Mouse (Mus musculus) cerebellum, adult 2 months (tissue): ENCODE data around the gene Atxn1. TPM values are rescaled to one million over a fixed set of nuclear protein-coding genes. Genes with fewer than 3 reads are reported as not detected.

Source experiments
- DNase-seq, 2 experiments: peaks; one replicate each; pipeline ENCODE4 v3.0.0; 2021
- H3K27ac ChIP-seq: fragments of 200-500 bp; 2 replicates; pipeline ENCODE4 v1.5.1; 2012; ENCODE audit warnings: low read length, control low read depth, inconsistent platforms; ENCODE audit not compliant: insufficient read depth
- H3K27me3 ChIP-seq: fragments of 200-500 bp; 2 replicates; pipeline ENCODE4 v1.6.1; 2012; ENCODE audit warnings: inconsistent platforms, mild to moderate bottlenecking, low read length, moderate library complexity; ENCODE audit not compliant: control insufficient read depth, insufficient read depth
- H3K4me1 ChIP-seq: fragments of 200-500 bp; 2 replicates; pipeline ENCODE4 v1.6.1; 2011; ENCODE audit warnings: low read length; ENCODE audit not compliant: control insufficient read depth, insufficient read depth
- H3K4me3 ChIP-seq: fragments of 200-500 bp; replicated peaks from 2 replicates; pipeline ENCODE3; 2011; ENCODE audit warnings: mild to moderate bottlenecking, low read depth, low read length, control low read depth; ENCODE audit not compliant: insufficient read depth
- CTCF ChIP-seq: fragments of 200-500 bp; IDR thresholded peaks from 2 replicates; pipeline ENCODE4 v1.5.1; 2011; ENCODE audit warnings: low read depth, mild to moderate bottlenecking, control low read depth, low read length, moderate library complexity, borderline replicate concordance; ENCODE audit not compliant: insufficient read depth
- POLR2A ChIP-seq: fragments of 200-500 bp; IDR thresholded peaks from 2 replicates; pipeline ENCODE4 v1.6.1; 2011; ENCODE audit warnings: low read length, control low read depth, borderline replicate concordance; ENCODE audit not compliant: insufficient read depth
- WGBS: fragments of 180-500 bp; shearing (Covaris S2); methylation state at CpG from one replicate; pipeline ENCODE4 v1.1.7; 2018; 5-methylcytosine and 5-hydroxymethylcytosine counted together
- polyA plus RNA-seq: library from polyadenylated mRNA; depleted of rRNA; stranded (reverse); fragments of >200 nt; gene quantifications from 2 replicates; pipeline ENCODE4 v1.2.3, GENCODE M21; 2012

Atxn1 gene
- polyA plus RNA-seq, 1 experiment = 16.9 TPM

DNA sequence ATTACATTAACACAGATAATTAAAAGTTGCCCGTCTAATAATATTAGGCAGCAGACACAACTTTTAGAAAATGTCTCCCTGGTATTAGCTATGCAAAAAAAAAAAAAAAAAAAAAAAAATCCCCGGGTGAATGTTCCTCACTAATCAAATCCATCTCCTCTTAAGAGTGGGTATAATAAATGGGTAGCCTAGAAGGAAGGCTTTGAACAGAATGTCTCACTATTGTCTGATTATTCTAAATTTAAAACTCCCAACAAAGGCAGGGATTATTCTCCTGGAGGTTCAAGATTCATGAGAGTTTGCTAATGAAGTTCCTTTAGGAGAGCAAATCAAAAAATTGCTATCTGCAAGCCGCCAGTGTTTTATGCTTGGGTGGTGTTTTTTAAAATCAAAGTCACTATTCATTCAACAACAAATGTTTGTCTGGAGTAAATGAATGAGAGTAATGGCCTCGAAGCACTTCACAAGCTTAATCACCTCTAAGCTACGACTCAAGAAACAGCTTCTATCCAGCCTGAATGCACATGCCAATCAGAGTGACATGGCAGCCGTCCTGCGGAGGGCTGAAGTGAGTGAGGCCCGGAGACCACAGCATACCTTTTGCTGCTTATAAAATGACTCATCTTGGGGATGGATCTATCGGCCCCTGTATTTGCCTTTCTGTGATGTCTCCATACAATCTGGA, 158.8 kb downstream of the Atxn1 start:
- no peak overlapping the region for H3K27ac ChIP-seq
- H3K4me3 ChIP-seq = no peak overlapping the region
- DNase-seq = no peak
- TF ChIP-seq CTCF (no peak), POLR2A (no peak)
- H3K4me1 ChIP-seq = peaks cover 5% of the 10 kb centered on the region
- 54% methylated on average over 9 of the region's 9 CpGs for WGBS
- no peaks in the 10 kb centered on the region for H3K27me3 ChIP-seq

- Histone ChIP-seq H3K4me3 (no peak overlapping the region), H3K27me3 (no peaks in the 10 kb centered on the region), H3K4me1 (no peaks in the 10 kb centered on the region; the same call in 1 of the 2 replicates), H3K27ac (no peak overlapping the region)
- no peak for DNase-seq
- no peak for TF ChIP-seq POLR2A
- no peak for TF ChIP-seq CTCF
- 94% methylated on average over 15 of the region's 15 CpGs for WGBS
These were observed 162.0 kb downstream of the Atxn1 start for GRCm38 (mm10) chr13:45802620-45803410.

DNA sequence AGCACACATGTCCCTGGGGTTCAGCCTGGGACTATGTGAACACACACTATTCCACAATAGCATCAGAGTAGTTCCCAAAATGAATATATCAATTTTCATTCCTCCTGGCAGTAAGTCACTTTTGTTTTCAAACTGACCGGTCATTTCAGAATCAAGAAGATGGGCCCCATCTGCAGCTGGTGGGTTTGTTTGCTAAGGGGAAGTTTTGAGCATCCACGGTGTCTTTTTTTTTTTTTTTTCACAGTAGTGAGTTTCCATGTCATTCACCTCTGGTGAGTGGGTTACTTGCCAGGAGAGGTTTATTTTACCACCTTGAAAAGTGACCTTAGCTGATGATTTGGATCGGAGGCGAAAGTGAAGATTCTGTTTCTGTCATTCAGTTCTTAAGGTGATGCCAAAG, 166.6 kb downstream of the Atxn1 start:
- TF ChIP-seq POLR2A (no peak), CTCF (no peak)
- H3K27me3 ChIP-seq = no peaks in the 10 kb centered on the region
- H3K4me1 ChIP-seq = no peaks in the 10 kb centered on the region; the same call in 1 of the 2 replicates
- WGBS = 85% methylated on average over 4 of the region's 4 CpGs
- H3K27ac ChIP-seq = no peak overlapping the region
- H3K4me3 ChIP-seq = no peak overlapping the region
- no peak for DNase-seq

- 80% methylated on average over 6 of the region's 6 CpGs for WGBS
- TF ChIP-seq CTCF = no peak
- TF ChIP-seq POLR2A = no peak
These were observed 167.1 kb downstream of the Atxn1 start for GRCm38 (mm10) chr13:45797696-45798095.

DNA sequence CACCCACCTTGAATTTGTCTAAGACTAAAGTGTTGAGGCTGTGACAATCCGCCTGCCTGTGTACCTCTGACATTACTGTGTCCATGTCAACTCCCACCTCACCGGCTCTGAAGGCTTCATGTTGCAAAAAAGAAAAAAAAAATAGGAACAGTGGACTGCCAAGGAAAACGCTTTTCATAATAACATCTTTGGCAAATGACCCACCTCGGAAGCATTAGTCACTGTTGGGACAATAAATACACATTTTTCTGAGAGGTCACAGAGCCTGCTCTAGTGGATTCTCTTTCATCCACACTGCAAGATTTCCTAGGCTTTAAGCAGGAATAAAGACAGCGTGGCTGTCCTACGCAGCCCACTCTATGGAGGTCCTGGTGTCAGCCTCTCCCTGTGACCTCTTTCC, 168.5 kb downstream of the Atxn1 start:
- DNase-seq = no peak
- no peaks in the 10 kb centered on the region for H3K4me1 ChIP-seq
- TF ChIP-seq POLR2A (no peak), CTCF (no peak)
- 80% methylated on average over 6 of the region's 6 CpGs for WGBS
- H3K4me3 ChIP-seq = no peak overlapping the region
- no peak overlapping the region for H3K27ac ChIP-seq
- no peaks in the 10 kb centered on the region for H3K27me3 ChIP-seq

More at GRCm38 (mm10) chr13:45797696-45798095, 167.1 kb downstream of the Atxn1 start:
- Histone ChIP-seq H3K27ac (no peak overlapping the region), H3K27me3 (no peaks in the 10 kb centered on the region), H3K4me3 (no peak overlapping the region), H3K4me1 (no peaks in the 10 kb centered on the region; the same call in 1 of the 2 replicates)
- no peak for DNase-seq

DNA sequence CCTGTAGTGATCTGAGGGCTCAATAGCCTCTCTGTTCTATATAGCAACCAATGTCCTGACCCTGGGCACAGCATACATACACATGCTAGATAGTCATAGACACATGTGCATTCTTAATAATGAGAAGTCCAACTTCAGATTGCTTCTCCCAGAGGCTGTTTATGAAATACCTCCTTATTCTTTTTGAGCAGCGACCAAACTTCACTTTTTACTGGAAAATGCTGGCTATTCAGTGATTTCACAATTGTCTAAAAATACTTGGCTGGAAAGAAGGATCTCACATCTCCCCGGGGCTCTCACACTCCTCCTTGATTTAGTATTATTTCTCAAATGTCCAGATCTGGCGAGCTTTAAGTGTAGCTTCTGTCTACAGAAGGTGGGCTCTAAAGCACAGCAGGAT, 171.0 kb downstream of the Atxn1 start:
- Histone ChIP-seq H3K27me3 (no peaks in the 10 kb centered on the region), H3K4me3 (no peak overlapping the region), H3K27ac (no peak overlapping the region), H3K4me1 (no peaks in the 10 kb centered on the region)
- WGBS = 72% methylated on average over 3 of the region's 3 CpGs
- TF ChIP-seq CTCF (no peak), POLR2A (no peak)
- DNase-seq = no peak

GRCm38 (mm10) chr13:45786409-45786808, 178.4 kb downstream of the Atxn1 start:
- TF ChIP-seq POLR2A (no peak), CTCF (no peak)
- Histone ChIP-seq H3K4me3 (no peak overlapping the region), H3K27me3 (no peaks in the 10 kb centered on the region), H3K4me1 (no peaks in the 10 kb centered on the region), H3K27ac (no peak overlapping the region)
- WGBS = 78% methylated on average over 7 of the region's 7 CpGs
- no peak for DNase-seq

GRCm38 (mm10) chr13:45783681-45784080, 181.1 kb downstream of the Atxn1 start:
- 64% methylated on average over 10 of the region's 10 CpGs for WGBS
- Histone ChIP-seq H3K27me3 (no peaks in the 10 kb centered on the region), H3K4me1 (no peaks in the 10 kb centered on the region), H3K4me3 (no peak overlapping the region), H3K27ac (no peak overlapping the region)
- no peak for DNase-seq
- TF ChIP-seq POLR2A = no peak
- no peak for TF ChIP-seq CTCF
